Mouse (Mus musculus) monocyte, adult 5-6 weeks (primary cell): ENCODE measurements around the gene Mef2d. TPM values are rescaled to one million over a fixed set of nuclear protein-coding genes. Genes with fewer than 3 reads are reported as not detected.

ENCODE experiments used
- ATAC-seq: fragments of 153-309, 156-312 bp; replicated peaks from 2 replicates; pipeline ENCODE4 v1.8.0; 2017; ENCODE audit warnings: mild to moderate bottlenecking; ENCODE audit not compliant: low TSS enrichment, insufficient number of reproducible peaks, severe bottlenecking, poor library complexity, low FRiP score
- total RNA-seq: library from RNA; stranded (forward); fragments of 200-1000, 200-491, 200-594 nt; gene quantifications from 3 replicates; pipeline ENCODE4 v1.2.3, GENCODE M21; 2017

Mef2d gene
- total RNA-seq, 1 experiment from 2014 or later: 94.8 TPM

GRCm38 (mm10) chr3:88216116-88216515, 73.9 kb downstream of the Mef2d start:
- ATAC-seq: no peak

- no peak for ATAC-seq
Measured at GRCm38 (mm10) chr3:88216534-88217326, 74.6 kb downstream of the Mef2d start.

- no peak for ATAC-seq
Measured at GRCm38 (mm10) chr3:88217679-88218078, 75.5 kb downstream of the Mef2d start.

- no peak for ATAC-seq
Measured at GRCm38 (mm10) chr3:88219940-88220339, 77.8 kb downstream of the Mef2d start.

- ATAC-seq: no peak
Measured at GRCm38 (mm10) chr3:88220842-88221241, 78.7 kb downstream of the Mef2d start.

Other genes starting within 250 kb of the Mef2d start
- gene Hdgf, start 236.1 kb upstream of the Mef2d start, total RNA-seq: 64.5 to 128 TPM (median 77.2 TPM) in 3 replicates
- 149 to 161 TPM (median 154 TPM) in 3 replicates for gene Mrpl24, start 222.9 kb upstream of the Mef2d start, total RNA-seq
- 33.3 to 49.0 TPM (median 35.4 TPM) in 3 replicates for gene Isg20l2, start 212.1 kb upstream of the Mef2d start, total RNA-seq
- gene Rrnad1, start 211.7 kb upstream of the Mef2d start, total RNA-seq: 12.9 to 20.5 TPM (median 16.9 TPM) in 3 replicates
- not detected in 3 replicates for gene Crabp2, start 193.7 kb upstream of the Mef2d start, total RNA-seq
- 0.58 to 2.0 TPM (median 1.6 TPM) in 3 replicates for gene Nes, start 171.3 kb upstream of the Mef2d start, total RNA-seq
- gene Bcan, start 142.1 kb upstream of the Mef2d start, total RNA-seq: not detected in 3 replicates
- not detected in 3 replicates for gene Hapln2, start 114.8 kb upstream of the Mef2d start, total RNA-seq
- 3.8 to 10.5 TPM (median 4.8 TPM) in 3 replicates for gene Gpatch4, start 99.3 kb upstream of the Mef2d start, total RNA-seq
- gene Naxe, start 83.9 kb upstream of the Mef2d start, total RNA-seq: 15.7 to 28.8 TPM (median 19.1 TPM) in 3 replicates
- not detected in 3 replicates for gene Ttc24, start 64.1 kb upstream of the Mef2d start, total RNA-seq
- gene Iqgap3, start 60.4 kb upstream of the Mef2d start, total RNA-seq: not detected in 3 replicates
- not detected in 3 replicates for gene Rhbg, start 112.3 kb downstream of the Mef2d start, total RNA-seq
- 0.43 TPM in 1 of 3 replicates, not detected in the others for gene Gm38392, start 144.8 kb downstream of the Mef2d start, total RNA-seq
- gene Tsacc, start 154.6 kb downstream of the Mef2d start, total RNA-seq: 5.1 TPM in 1 of 3 replicates, not detected in the others
- 95.0 to 123 TPM (median 105 TPM) in 3 replicates for gene Cct3, start 154.7 kb downstream of the Mef2d start, total RNA-seq
- 12.1 to 34.5 TPM (median 17.5 TPM) in 3 replicates for gene Glmp, start 182.7 kb downstream of the Mef2d start, total RNA-seq
- gene Tmem79, start 193.8 kb downstream of the Mef2d start, total RNA-seq: 0.49 to 1.8 TPM in 2 of 3 replicates, not detected in the other
- 40.5 to 64.7 TPM (median 48.7 TPM) in 3 replicates for gene Smg5, start 193.9 kb downstream of the Mef2d start, total RNA-seq
- gene Paqr6, start 222.2 kb downstream of the Mef2d start, total RNA-seq: 1.6 TPM in 1 of 3 replicates, not detected in the others
- not detected in 3 replicates for gene Bglap3, start 230.4 kb downstream of the Mef2d start, total RNA-seq
- not detected in 3 replicates for gene Bglap2, start 236.3 kb downstream of the Mef2d start, total RNA-seq
- not detected in 3 replicates for gene Bglap, start 242.1 kb downstream of the Mef2d start, total RNA-seq